Mouse (Mus musculus) hindbrain, embryonic 14.5 days (tissue): ENCODE measurements around the gene Syn1. TPM values are rescaled to one million over a fixed set of nuclear protein-coding genes. Genes with fewer than 3 reads are reported as not detected.

ENCODE experiments used
- ATAC-seq: fragments of 200-750 bp; cut with Nextera tagmentation; 2 replicates; pipeline ENCODE4 v1.8.0; 2017; ENCODE audit warnings: moderate number of reproducible peaks, mild to moderate bottlenecking, moderate TSS enrichment, moderate library complexity; ENCODE audit not compliant: low FRiP score
- DNase-seq: peaks from one replicate; pipeline ENCODE4 v3.0.0-alpha.2; 2015; ENCODE audit warnings: low spot score
- H3K27ac ChIP-seq: fragments of 300-500 bp; sonication (generic); 2 replicates; pipeline ENCODE4 v1.5.1; 2014; ENCODE audit warnings: mild to moderate bottlenecking, moderate library complexity
- H3K27me3 ChIP-seq: fragments of 300-500 bp; sonication (generic); 2 replicates; pipeline ENCODE4 v1.6.1; 2014; ENCODE audit warnings: mild to moderate bottlenecking, low read length, mixed read lengths; ENCODE audit not compliant: control insufficient read depth, insufficient read depth
- H3K36me3 ChIP-seq: fragments of 300-500 bp; sonication (generic); replicated peaks from 2 replicates; pipeline ENCODE4 v1.6.1; 2014; ENCODE audit not compliant: control insufficient read depth, insufficient read depth
- H3K4me1 ChIP-seq: fragments of 300-500 bp; sonication (generic); replicated peaks from 2 replicates; pipeline ENCODE4 v1.6.1; 2014; ENCODE audit warnings: antibody characterized with exemption, low read length, mixed read lengths; ENCODE audit not compliant: control insufficient read depth, insufficient read depth
- H3K4me2 ChIP-seq: fragments of 300-500 bp; sonication (generic); replicated peaks from 2 replicates; pipeline ENCODE4 v1.6.1; 2014; ENCODE audit warnings: mild to moderate bottlenecking, moderate library complexity
- H3K4me3 ChIP-seq: fragments of 300-500 bp; sonication (generic); replicated peaks from 2 replicates; pipeline ENCODE4 v1.5.1; 2014; ENCODE audit warnings: mild to moderate bottlenecking, low read length
- H3K9ac ChIP-seq: fragments of 300-500 bp; sonication (generic); 2 replicates; pipeline ENCODE4 v1.6.1; 2014
- H3K9me3 ChIP-seq: fragments of 300-500 bp; sonication (generic); 2 replicates; pipeline ENCODE4 v1.6.1; 2016; ENCODE audit warnings: low read length; ENCODE audit not compliant: control insufficient read depth
- WGBS: fragments of 180-500 bp; shearing (Covaris S2); extraction: QIAGEN DNeasy Blood & Tissue Kit; methylation state at CpG from one replicate; pipeline ENCODE4 v1.1.7; 2014; 5-methylcytosine and 5-hydroxymethylcytosine counted together
- polyA plus RNA-seq: library from polyadenylated mRNA; unstranded; fragments of >200 nt; fragmentation: Nextera tagmentation; extraction: Ambion mirVana; gene quantifications from 2 replicates; pipeline ENCODE4 v1.2.1, GENCODE M21; 2014

Gene Syn1
- polyA plus RNA-seq, 1 experiment from 2014 or later = 97.3 TPM

- WGBS = 74% methylated on average over 4 of the region's 4 CpGs
- no peak overlapping the region for H3K27ac ChIP-seq
- peaks cover 5% of the 10 kb centered on the region; the same call in 1 of the 2 replicates for H3K36me3 ChIP-seq
- H3K4me3 ChIP-seq = no peak overlapping the region
- H3K27me3 ChIP-seq = no peaks in the 10 kb centered on the region
- H3K4me2 ChIP-seq = no peak overlapping the region
- no peak for ATAC-seq
- H3K9me3 ChIP-seq = no peaks in the 10 kb centered on the region
- no peaks in the 10 kb centered on the region for H3K4me1 ChIP-seq
- DNase-seq = no peak
- no peak overlapping the region for H3K9ac ChIP-seq
Observed at GRCm38 (mm10) chrX:20868091-20868490, 52.7 kb downstream of the Syn1 start.

- Histone ChIP-seq H3K4me2 (no peak overlapping the region), H3K4me3 (no peak overlapping the region), H3K9ac (no peak overlapping the region), H3K27ac (no peak overlapping the region), H3K36me3 (peaks cover 21% of the 10 kb centered on the region), H3K9me3 (no peaks in the 10 kb centered on the region), H3K27me3 (no peaks in the 10 kb centered on the region), H3K4me1 (no peaks in the 10 kb centered on the region)
- 89% methylated on average over 9 of the region's 9 CpGs for WGBS
- no peak for ATAC-seq
- no peak for DNase-seq
Observed at GRCm38 (mm10) chrX:20863161-20864101, 57.4 kb downstream of the Syn1 start.

DNA sequence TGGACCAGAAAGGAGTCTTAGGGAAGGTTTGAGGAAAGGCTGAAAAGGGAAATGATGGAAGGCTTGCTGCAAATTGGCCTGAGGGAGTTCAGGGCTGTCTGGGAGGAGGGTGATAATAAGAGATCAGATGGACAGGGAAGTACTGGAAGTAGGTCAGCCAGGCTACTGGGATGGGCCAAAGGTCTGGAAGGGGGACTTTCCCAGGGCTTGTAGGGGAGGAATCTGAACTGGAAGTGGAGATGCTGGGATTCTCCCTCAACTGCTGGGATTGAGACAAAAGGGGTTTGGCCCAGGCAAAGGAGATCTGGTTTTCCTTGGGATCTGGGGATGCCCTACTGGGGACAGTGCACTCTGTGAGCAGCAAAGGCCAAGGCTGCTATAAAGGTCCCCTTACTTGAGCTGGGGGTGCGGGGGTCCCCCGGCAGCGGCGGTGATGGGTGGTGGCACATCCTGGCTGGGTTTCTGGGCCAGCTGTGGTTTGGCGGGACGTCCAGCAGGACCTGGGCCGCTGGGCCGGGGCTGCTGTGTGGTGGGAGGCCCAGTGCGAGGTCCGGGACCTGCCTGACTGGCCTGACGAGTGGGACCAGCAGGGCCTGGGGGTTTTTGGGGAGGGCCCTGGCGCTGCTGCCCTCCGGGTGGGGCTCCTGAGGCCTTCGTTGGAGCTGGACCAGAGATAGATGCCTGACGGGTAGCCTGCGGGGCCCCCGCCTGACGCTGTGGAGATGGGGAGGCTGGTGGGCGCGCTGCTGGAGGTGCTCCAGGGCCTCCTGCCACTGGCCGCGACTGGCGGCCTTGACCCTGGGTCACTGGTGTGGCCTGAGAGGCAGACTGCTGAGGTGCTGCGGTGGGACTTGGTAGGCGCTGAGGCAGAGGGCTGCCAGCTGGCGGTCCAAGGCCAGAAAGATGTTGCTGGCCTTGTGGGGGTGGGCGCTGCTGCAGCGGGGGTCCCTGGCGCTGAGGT lies 58.4 kb downstream of the Syn1 start:
- WGBS = 50% methylated on average over 27 of the region's 29 CpGs
- no peaks in the 10 kb centered on the region for H3K27me3 ChIP-seq
- ATAC-seq (no peak), DNase-seq (no peak)
- H3K9ac ChIP-seq = no peak overlapping the region
- no peak overlapping the region for H3K4me2 ChIP-seq
- no peak overlapping the region for H3K27ac ChIP-seq
- no peak overlapping the region for H3K4me3 ChIP-seq
- H3K36me3 ChIP-seq = peaks cover 22% of the 10 kb centered on the region
- H3K9me3 ChIP-seq = no peaks in the 10 kb centered on the region
- H3K4me1 ChIP-seq = no peaks in the 10 kb centered on the region

GRCm38 (mm10) chrX:20861453-20862104 lies 59.2 kb downstream of the Syn1 start:
- 0 out of 2 replicates have a peak, but pooled peaks have one; percentile 23 for ATAC-seq
- WGBS = 53% methylated on average over 5 of the region's 5 CpGs

DNA sequence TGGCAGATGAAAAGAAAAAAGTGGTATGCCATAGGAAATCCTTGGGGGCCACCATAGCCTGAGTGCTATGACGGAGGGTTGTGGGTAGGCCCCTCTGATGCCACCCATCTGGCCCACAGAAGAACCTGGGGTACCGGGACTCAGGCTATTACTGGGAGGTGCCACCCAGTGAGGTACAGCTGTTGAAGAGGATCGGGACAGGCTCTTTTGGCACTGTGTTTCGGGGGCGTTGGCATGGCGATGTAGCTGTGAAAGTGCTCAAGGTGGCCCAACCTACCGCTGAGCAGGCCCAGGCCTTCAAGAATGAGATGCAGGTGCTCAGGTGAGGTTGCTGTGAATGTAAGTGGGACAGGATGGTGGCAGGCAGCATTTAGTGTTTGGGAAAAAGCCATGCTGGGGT lies 67.0 kb downstream of the Syn1 start:
- H3K4me3 ChIP-seq = no peak overlapping the region
- H3K27ac ChIP-seq = no peak overlapping the region
- H3K9me3 ChIP-seq = no peaks in the 10 kb centered on the region
- peaks cover 6% of the 10 kb centered on the region; the same call in 1 of the 2 replicates for H3K4me1 ChIP-seq
- H3K4me2 ChIP-seq = no peak overlapping the region
- ATAC-seq = no peak
- peaks cover 36% of the 10 kb centered on the region for H3K36me3 ChIP-seq
- H3K9ac ChIP-seq = no peak overlapping the region
- DNase-seq = no peak
- no peaks in the 10 kb centered on the region for H3K27me3 ChIP-seq
- 97% methylated on average over 7 of the region's 7 CpGs for WGBS

More at GRCm38 (mm10) chrX:20861453-20862104, 59.2 kb downstream of the Syn1 start:
- H3K4me1 ChIP-seq = no peaks in the 10 kb centered on the region
- H3K4me2 ChIP-seq = no peak overlapping the region
- H3K36me3 ChIP-seq = peaks cover 22% of the 10 kb centered on the region
- H3K27ac ChIP-seq = no peak overlapping the region
- no peak for DNase-seq
- no peak overlapping the region for H3K9ac ChIP-seq
- H3K27me3 ChIP-seq = no peaks in the 10 kb centered on the region
- no peaks in the 10 kb centered on the region for H3K9me3 ChIP-seq
- H3K4me3 ChIP-seq = no peak overlapping the region

GRCm38 (mm10) chrX:20848256-20848984 lies 72.4 kb downstream of the Syn1 start:
- peak; percentile 90 for DNase-seq

GRCm38 (mm10) chrX:20847816-20848215 lies 73.0 kb downstream of the Syn1 start:
- Histone ChIP-seq H3K4me3 (peak overlapping the region; percentile 14; the same call in 1 of the 2 replicates), H3K4me1 (peaks cover 9% of the 10 kb centered on the region; the same call in 1 of the 2 replicates), H3K4me2 (peak overlapping the region; percentile 49), H3K27ac (peak overlapping the region; percentile 87), H3K36me3 (peaks cover 20% of the 10 kb centered on the region), H3K27me3 (no peaks in the 10 kb centered on the region), H3K9ac (no peak overlapping the region), H3K9me3 (no peaks in the 10 kb centered on the region)
- ATAC-seq (no peak; the same call in 1 of the 2 replicates), DNase-seq (no peak)
- 18% methylated on average over 2 of the region's 2 CpGs for WGBS

More at GRCm38 (mm10) chrX:20848256-20848984, 72.4 kb downstream of the Syn1 start:
- no peaks in the 10 kb centered on the region for H3K27me3 ChIP-seq
- H3K27ac ChIP-seq = peak overlapping the region; percentile 87
- no peaks in the 10 kb centered on the region for H3K9me3 ChIP-seq
- peaks cover 25% of the 10 kb centered on the region for H3K36me3 ChIP-seq
- H3K4me1 ChIP-seq = peaks cover 9% of the 10 kb centered on the region; the same call in 1 of the 2 replicates
- 20% methylated on average over 37 of the region's 42 CpGs for WGBS
- H3K9ac ChIP-seq = peak overlapping the region; percentile 72
- ATAC-seq = peak; percentile 99
- peak overlapping the region; percentile 65 for H3K4me2 ChIP-seq
- H3K4me3 ChIP-seq = peak overlapping the region; percentile 52

DNA sequence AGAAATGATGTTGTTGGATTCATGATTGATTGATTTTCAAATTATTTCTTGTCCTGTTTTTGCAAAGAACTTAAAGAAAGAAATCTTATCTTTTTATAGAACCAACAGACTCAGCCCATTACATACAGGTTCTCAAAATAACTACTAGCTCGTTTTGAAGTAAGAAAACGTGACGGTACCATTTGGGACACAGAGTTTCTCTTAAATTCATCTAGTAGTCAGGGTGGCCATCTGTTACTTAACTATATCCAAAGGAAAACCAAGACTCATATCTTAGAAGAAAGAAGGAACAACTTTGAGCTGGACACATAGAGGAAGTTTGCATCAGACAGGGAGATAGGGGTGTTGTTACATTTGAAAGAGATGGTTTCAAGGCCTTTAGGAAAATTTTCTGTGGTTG lies 73.6 kb downstream of the Syn1 start:
- ATAC-seq = no peak
- no peaks in the 10 kb centered on the region for H3K27me3 ChIP-seq
- H3K9me3 ChIP-seq = no peaks in the 10 kb centered on the region
- no peak overlapping the region for H3K9ac ChIP-seq
- WGBS = 88% methylated on average over 3 of the region's 3 CpGs
- DNase-seq = no peak
- H3K4me3 ChIP-seq = no peak overlapping the region
- H3K27ac ChIP-seq = 0 out of 2 replicates have a peak overlapping the region, but pooled peaks have one; percentile 87
- H3K4me2 ChIP-seq = no peak overlapping the region
- H3K36me3 ChIP-seq = peaks cover 20% of the 10 kb centered on the region
- H3K4me1 ChIP-seq = peaks cover 9% of the 10 kb centered on the region; the same call in 1 of the 2 replicates
